In the genomic region with DNA sequence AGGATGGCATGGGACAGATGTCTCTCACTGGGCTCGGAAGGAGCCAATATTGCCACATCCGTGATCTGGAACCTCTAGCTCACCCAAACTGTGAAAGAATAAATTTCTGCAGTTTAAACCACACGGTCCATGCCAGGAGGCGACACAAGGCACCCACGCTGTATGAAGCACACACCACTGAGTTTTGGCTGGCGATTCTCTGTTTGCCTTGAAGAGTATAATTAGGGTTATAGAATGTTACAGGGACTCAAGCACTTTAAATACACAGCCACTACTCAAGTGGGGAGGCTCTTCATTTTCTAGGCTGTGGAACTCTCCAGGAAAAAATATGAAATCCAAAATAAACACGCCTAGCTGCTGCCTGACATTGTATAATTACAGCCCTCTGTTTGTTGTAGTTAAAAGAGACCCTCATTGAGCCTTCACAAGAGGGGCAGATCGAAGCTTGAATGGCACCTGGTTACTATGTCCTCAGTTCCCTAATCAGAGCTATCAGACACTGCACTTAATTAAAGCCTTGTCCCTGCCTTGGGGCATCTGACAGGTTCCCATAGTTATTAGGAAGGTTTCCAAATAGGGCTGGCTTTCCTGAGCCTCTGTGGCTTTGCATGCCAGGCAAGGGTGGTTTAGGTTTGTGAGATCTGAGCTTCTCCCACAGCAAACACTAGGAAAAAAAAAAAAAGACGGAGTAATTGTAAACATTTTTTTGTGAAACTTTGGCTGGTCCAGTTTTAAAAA, we compare ENCODE assay signal across 32 mouse cellular contexts. TPM values are rescaled to one million over a fixed set of nuclear protein-coding genes. Genes with fewer than 3 reads are reported as not detected.
DNase-seq lines count a peak whose midpoint lies in the region; ATAC-seq and TF ChIP-seq lines count a peak whose summit lies in the region.
"Had no signal": no experiment of that assay in that cellular context is flagged by ENCODE, and none has a peak within 500 bp of the region (broad histone marks: within the 10 kb centered on the region; RNA-seq: fewer than 3 reads in every experiment).

No protein-coding gene starts in this region.

- peak; percentile 58 for ATAC-seq in forebrain, postnatal 0 days
- no peak for ATAC-seq in forebrain, embryonic 13.5 days
- no peak for ATAC-seq in midbrain, postnatal 0 days (ENCODE audit: low FRiP score)
- no peak for ATAC-seq in midbrain, embryonic 15.5 days (replicated peaks)
- no peak for ATAC-seq in neural tube, embryonic 15.5 days (ENCODE audit: low FRiP score)
- ATAC-seq: activated CD4-positive, CD25-positive, alpha-beta regulatory T cell, adult 4 months; intestine, embryonic 16.5 days had no signal

- no peaks in the 10 kb centered on the region for H3K27me3 ChIP-seq in forebrain, postnatal 0 days (ENCODE audit: insufficient read depth, low read length)
- no peaks in the 10 kb centered on the region for H3K27me3 ChIP-seq in forebrain, embryonic 13.5 days
- H3K27me3 ChIP-seq in midbrain, postnatal 0 days (ENCODE audit: insufficient read depth, low read length), result no peaks in the 10 kb centered on the region
- H3K27me3 ChIP-seq in midbrain, embryonic 15.5 days (replicated peaks), result no peaks in the 10 kb centered on the region
- no peaks in the 10 kb centered on the region for H3K27me3 ChIP-seq in neural tube, embryonic 15.5 days (replicated peaks)
- H3K27me3 ChIP-seq: heart, embryonic 13.5 days; limb, embryonic 12.5 days; liver, embryonic 15.5 days; neural tube, embryonic 13.5 days had no signal

- no peak overlapping the region for H3K27ac ChIP-seq in forebrain, postnatal 0 days (ENCODE audit: low read depth, low read length)
- no peak overlapping the region for H3K27ac ChIP-seq in forebrain, embryonic 13.5 days
- H3K27ac ChIP-seq in midbrain, postnatal 0 days (ENCODE audit: low read depth, low read length), result no peak overlapping the region
- H3K27ac ChIP-seq in midbrain, embryonic 15.5 days, result no peak overlapping the region
- no peak overlapping the region for H3K27ac ChIP-seq in neural tube, embryonic 15.5 days (replicated peaks)
- H3K27ac ChIP-seq: gastrocnemius, adult 2 months; heart, adult 2 months; heart, embryonic 13.5 days; left cerebral cortex, adult 2 months; limb, embryonic 12.5 days; liver, embryonic 15.5 days; neural tube, embryonic 13.5 days had no signal

- no peaks in the 10 kb centered on the region for H3K9me3 ChIP-seq in forebrain, postnatal 0 days (ENCODE audit: low read length)
- no peaks in the 10 kb centered on the region for H3K9me3 ChIP-seq in forebrain, embryonic 13.5 days (replicated peaks)
- H3K9me3 ChIP-seq in midbrain, postnatal 0 days (ENCODE audit: low read length), result no peaks in the 10 kb centered on the region
- no peaks in the 10 kb centered on the region for H3K9me3 ChIP-seq in midbrain, embryonic 15.5 days
- no peaks in the 10 kb centered on the region for H3K9me3 ChIP-seq in neural tube, embryonic 15.5 days (replicated peaks)
- H3K9me3 ChIP-seq: forebrain, embryonic 10.5 days; heart, embryonic 13.5 days; limb, embryonic 12.5 days; liver, embryonic 15.5 days; neural tube, embryonic 13.5 days had no signal

- 37% methylated on average over 9 of the region's 9 CpGs for WGBS in forebrain, postnatal 0 days
- 50% methylated on average over 9 of the region's 9 CpGs for WGBS in forebrain, embryonic 13.5 days
- 83% methylated on average over 9 of the region's 9 CpGs for WGBS in midbrain, postnatal 0 days
- WGBS in midbrain, embryonic 15.5 days, result 77% methylated on average over 9 of the region's 9 CpGs
- 83% methylated on average over 9 of the region's 9 CpGs for WGBS in neural tube, embryonic 15.5 days

- H3K4me3 ChIP-seq in forebrain, postnatal 0 days (ENCODE audit: low read depth, low read length), result no peak overlapping the region
- no peak overlapping the region for H3K4me3 ChIP-seq in forebrain, embryonic 13.5 days
- H3K4me3 ChIP-seq in midbrain, postnatal 0 days (ENCODE audit: low read depth, low read length), result no peak overlapping the region
- H3K4me3 ChIP-seq in midbrain, embryonic 15.5 days, result no peak overlapping the region
- H3K4me3 ChIP-seq in neural tube, embryonic 15.5 days (replicated peaks), result no peak overlapping the region
- H3K4me3 ChIP-seq: forebrain, embryonic 10.5 days; gastrocnemius, adult 2 months; heart, adult 2 months; heart, embryonic 13.5 days; left cerebral cortex, adult 2 months; limb, embryonic 12.5 days; liver, embryonic 15.5 days; neural tube, embryonic 13.5 days had no signal

- no peak overlapping the region for H3K4me2 ChIP-seq in forebrain, postnatal 0 days (ENCODE audit: low read depth)
- H3K4me2 ChIP-seq in forebrain, embryonic 13.5 days, result no peak overlapping the region
- no peak overlapping the region for H3K4me2 ChIP-seq in midbrain, postnatal 0 days (ENCODE audit: low read depth, low read length, poor library complexity, severe bottlenecking)
- H3K4me2 ChIP-seq in midbrain, embryonic 15.5 days, result no peak overlapping the region
- no peak overlapping the region for H3K4me2 ChIP-seq in neural tube, embryonic 15.5 days
- H3K4me2 ChIP-seq: heart, embryonic 13.5 days; limb, embryonic 12.5 days; liver, embryonic 15.5 days; midbrain, embryonic 11.5 days; neural tube, embryonic 13.5 days had no signal

- no peak for TF ChIP-seq CTCF in forebrain, postnatal 0 days (IDR thresholded peaks at IDR 0.05; ENCODE audit: low read depth)
- no peak for TF ChIP-seq CTCF in midbrain, postnatal 0 days (IDR thresholded peaks at IDR 0.05)

- H3K9ac ChIP-seq in forebrain, postnatal 0 days, result no peak overlapping the region
- H3K9ac ChIP-seq in forebrain, embryonic 13.5 days, result no peak overlapping the region
- no peak overlapping the region for H3K9ac ChIP-seq in midbrain, postnatal 0 days (replicated peaks; ENCODE audit: low read length, poor library complexity, severe bottlenecking)
- H3K9ac ChIP-seq in midbrain, embryonic 15.5 days, result no peak overlapping the region
- no peak overlapping the region for H3K9ac ChIP-seq in neural tube, embryonic 15.5 days (replicated peaks)
- H3K9ac ChIP-seq: heart, embryonic 13.5 days; limb, embryonic 12.5 days; liver, embryonic 15.5 days; neural tube, embryonic 13.5 days had no signal

- no peak for DNase-seq in forebrain, postnatal 0 days
- DNase-seq in midbrain, postnatal 0 days (ENCODE audit: low spot score), result peak; percentile 24
- peak; percentile 13 for DNase-seq in fat pad, adult 2 months (ENCODE audit: extremely low read depth, low read depth, low spot score)
- DNase-seq in layer of hippocampus, adult 9-11 months, result no peak
- DNase-seq: adrenal gland, adult 8-10 months; B cell, adult 2 months; cerebellum, adult 11-12 months; cerebellum, adult 9-11 months; gastrocnemius, adult 2 months; gastrocnemius, postnatal 36 days; heart, adult 2 months; heart, postnatal 10 days; kidney, adult 9 months; kidney, postnatal 10 days; lung, postnatal 36 days; retina, postnatal 1 day; right cerebral cortex, postnatal 14 days had no signal

- no peaks in the 10 kb centered on the region for H3K4me1 ChIP-seq in forebrain, postnatal 0 days (ENCODE audit: insufficient read depth)
- H3K4me1 ChIP-seq in forebrain, embryonic 13.5 days, result peaks cover 14% of the 10 kb centered on the region
- no peaks in the 10 kb centered on the region for H3K4me1 ChIP-seq in midbrain, postnatal 0 days (ENCODE audit: insufficient read depth, low read length)
- H3K4me1 ChIP-seq in midbrain, embryonic 15.5 days, result no peaks in the 10 kb centered on the region
- no peaks in the 10 kb centered on the region for H3K4me1 ChIP-seq in neural tube, embryonic 15.5 days
- H3K4me1 ChIP-seq: liver, embryonic 15.5 days; neural tube, embryonic 13.5 days had no signal

- H3K36me3 ChIP-seq in forebrain, postnatal 0 days (ENCODE audit: insufficient read depth), result no peaks in the 10 kb centered on the region
- no peaks in the 10 kb centered on the region for H3K36me3 ChIP-seq in forebrain, embryonic 13.5 days (ENCODE audit: poor library complexity, severe bottlenecking)
- no peaks in the 10 kb centered on the region for H3K36me3 ChIP-seq in midbrain, postnatal 0 days (ENCODE audit: insufficient read depth, low read length)
- no peaks in the 10 kb centered on the region for H3K36me3 ChIP-seq in midbrain, embryonic 15.5 days (replicated peaks)
- no peaks in the 10 kb centered on the region for H3K36me3 ChIP-seq in neural tube, embryonic 15.5 days
- H3K36me3 ChIP-seq: forebrain, embryonic 10.5 days; heart, embryonic 13.5 days; limb, embryonic 12.5 days; liver, embryonic 15.5 days; neural tube, embryonic 13.5 days had no signal

RNA-seq across cellular contexts. Expression of a gene that starts 53.8 kb away (rescaled TPM):
- total RNA-seq in forebrain, postnatal 0 days (2014; rRNA removed), result 14.1 and 16.9 TPM in 2 replicates
- polyA plus RNA-seq in forebrain, postnatal 0 days (2015; fragmentation: Nextera tagmentation; extraction: Ambion mirVana), result 6.9 and 21.1 TPM in 2 replicates
- polyA plus RNA-seq in forebrain, embryonic 13.5 days (2015; fragmentation: Nextera tagmentation; extraction: Ambion mirVana), result 1.3 and 1.9 TPM in 2 replicates
- total RNA-seq in midbrain, postnatal 0 days (2014; rRNA removed), result 26.4 and 27.8 TPM in 2 replicates
- polyA plus RNA-seq in midbrain, postnatal 0 days (2015; fragmentation: Nextera tagmentation; extraction: Ambion mirVana), result 19.8 and 33.1 TPM in 2 replicates
- polyA plus RNA-seq in midbrain, embryonic 15.5 days (2015; fragmentation: Nextera tagmentation; extraction: Ambion mirVana), result 16.0 and 19.5 TPM in 2 replicates
- 13.6 and 16.9 TPM in 2 replicates for polyA plus RNA-seq in neural tube, embryonic 15.5 days (2015; fragmentation: Nextera tagmentation; extraction: Ambion mirVana)
- total RNA-seq: hematopoietic stem cell, adult 5-6 weeks; megakaryocyte, adult 5-6 weeks had no signal
- polyA plus RNA-seq: activated CD4-positive, CD25-positive, alpha-beta regulatory T cell, adult 4 months; liver, adult 2 months had no signal

Comparison
In these comparisons a context has a peak if more than half of its experiments do, and no peak if none do; other contexts are left out.
1. DNase-seq: peak in midbrain, postnatal 0 days (single experiment) and fat pad, adult 2 months (single experiment); none in forebrain, postnatal 0 days (single experiment) and layer of hippocampus, adult 9-11 months (single experiment).